Mouse (Mus musculus): Measurements from ENCODE around the gene Tnks1bp1. TPM values are rescaled to one million over a fixed set of nuclear protein-coding genes. Genes with fewer than 3 reads are reported as not detected.

The Tnks1bp1 gene
- 85.9 and 110 TPM in 2 replicates for polyA plus RNA-seq (2012; rRNA removed)
- 16.8 and 17.0 TPM in 2 replicates for polyA plus RNA-seq (2014; fragmentation: Nextera tagmentation; extraction: Ambion mirVana)

DNA sequence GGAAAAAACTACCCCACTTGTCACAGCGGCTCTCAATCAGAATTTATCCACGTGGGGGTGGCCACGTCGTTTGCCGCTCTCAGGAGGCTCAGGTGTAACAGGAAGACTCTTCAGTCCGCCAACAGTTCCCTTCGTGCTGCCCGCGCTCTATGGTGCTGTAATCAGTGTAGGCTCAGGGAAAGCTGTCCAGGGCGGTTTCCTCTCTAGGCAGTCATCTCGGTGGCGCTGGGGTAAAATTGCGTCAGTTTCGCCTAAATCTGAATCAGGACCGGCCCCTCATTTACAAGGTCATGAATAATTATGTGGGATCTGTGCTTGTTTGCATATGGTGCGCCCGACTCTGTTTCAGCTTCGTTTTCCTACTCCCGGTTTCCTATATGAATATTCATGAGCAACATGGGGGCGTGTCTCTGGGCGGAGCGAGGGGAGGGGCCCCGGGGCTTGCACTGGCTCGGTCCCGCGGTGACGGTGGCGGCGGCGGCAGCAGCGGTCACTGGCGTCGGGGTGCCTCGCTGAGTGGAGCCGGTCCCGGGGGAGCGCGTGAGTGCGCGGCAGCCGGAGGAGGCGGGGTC, at the start of gene Tnks1bp1:
Tnks1bp1 (plus strand) TSS at position 427 of the 572 bp plus-strand sequence.
- DNase-seq (ENCODE audit: low spot score) = peak; percentile 93
- under 1% methylated on average over 40 of the region's 42 CpGs for WGBS
- peaks cover 55% of the 10 kb centered on the region for H3K36me3 ChIP-seq (ENCODE audit: control insufficient read depth, insufficient read depth, low read length)

GRCm38 (mm10) chr2:84999486-85000181, 48.2 kb upstream of the Tnks1bp1 start:
- Histone ChIP-seq H3K27ac (replicated peaks; ENCODE audit: low read depth, low read length) (no peak overlapping the region), H3K9ac (ENCODE audit: low read depth, low read length, severe bottlenecking) (no peak overlapping the region), H3K9me3 (ENCODE audit: control insufficient read depth, low read length) (no peaks in the 10 kb centered on the region), H3K4me1 (ENCODE audit: control insufficient read depth, insufficient read depth, low read length) (no peaks in the 10 kb centered on the region), H3K27me3 (ENCODE audit: control insufficient read depth, insufficient read depth, low read length) (no peaks in the 10 kb centered on the region), H3K36me3 (ENCODE audit: control insufficient read depth, insufficient read depth, low read length) (no peaks in the 10 kb centered on the region), H3K4me3 (replicated peaks; ENCODE audit: low read length) (no peak overlapping the region), H3K4me2 (replicated peaks; ENCODE audit: low read depth, low read length, severe bottlenecking) (no peak overlapping the region)
- TF ChIP-seq POLR2A (IDR thresholded peaks at IDR 0.05; ENCODE audit: borderline replicate concordance, extremely low read depth, insufficient read depth, insufficient read length) = no peak
- 59% methylated on average over 3 of the region's 3 CpGs for WGBS
- no peak for DNase-seq (ENCODE audit: low spot score)
- no peak for ATAC-seq (ENCODE audit: low FRiP score, low read depth)

More for the DNA sequence above, at the start of gene Tnks1bp1:
- ATAC-seq (ENCODE audit: low FRiP score, low read depth) = peak; percentile 82
- Histone ChIP-seq H3K4me3 (replicated peaks; ENCODE audit: low read length) (peak within 1 kb of the TSS; percentile 71), H3K9ac (ENCODE audit: low read depth, low read length, severe bottlenecking) (peak within 1 kb of the TSS; percentile 73), H3K4me2 (replicated peaks; ENCODE audit: low read depth, low read length, severe bottlenecking) (peak within 1 kb of the TSS; percentile 71), H3K27ac (replicated peaks; ENCODE audit: low read depth, low read length) (peak within 1 kb of the TSS; percentile 95), H3K4me1 (ENCODE audit: control insufficient read depth, insufficient read depth, low read length) (peaks cover 18% of the 10 kb centered on the region), H3K27me3 (ENCODE audit: control insufficient read depth, insufficient read depth, low read length) (no peaks in the 10 kb centered on the region), H3K9me3 (ENCODE audit: control insufficient read depth, low read length) (no peaks in the 10 kb centered on the region)
- no peak for TF ChIP-seq POLR2A (IDR thresholded peaks at IDR 0.05; ENCODE audit: borderline replicate concordance, extremely low read depth, insufficient read depth, insufficient read length)

GRCm38 (mm10) chr2:85001497-85001896, 46.3 kb upstream of the Tnks1bp1 start:
- Histone ChIP-seq H3K27ac (replicated peaks; ENCODE audit: low read depth, low read length) (no peak overlapping the region), H3K9me3 (ENCODE audit: control insufficient read depth, low read length) (no peaks in the 10 kb centered on the region), H3K4me2 (replicated peaks; ENCODE audit: low read depth, low read length, severe bottlenecking) (no peak overlapping the region), H3K4me1 (ENCODE audit: control insufficient read depth, insufficient read depth, low read length) (no peaks in the 10 kb centered on the region), H3K4me3 (replicated peaks; ENCODE audit: low read length) (no peak overlapping the region), H3K36me3 (ENCODE audit: control insufficient read depth, insufficient read depth, low read length) (no peaks in the 10 kb centered on the region), H3K9ac (ENCODE audit: low read depth, low read length, severe bottlenecking) (no peak overlapping the region), H3K27me3 (ENCODE audit: control insufficient read depth, insufficient read depth, low read length) (no peaks in the 10 kb centered on the region)
- DNase-seq (ENCODE audit: low spot score) (no peak), ATAC-seq (ENCODE audit: low FRiP score, low read depth) (no peak)
- no peak for TF ChIP-seq POLR2A (IDR thresholded peaks at IDR 0.05; ENCODE audit: borderline replicate concordance, extremely low read depth, insufficient read depth, insufficient read length)
- 84% methylated on average over 13 of the region's 13 CpGs for WGBS

GRCm38 (mm10) chr2:85002575-85002974, 45.2 kb upstream of the Tnks1bp1 start:
- no peak overlapping the region for H3K27ac ChIP-seq (replicated peaks; ENCODE audit: low read depth, low read length)
- ATAC-seq (ENCODE audit: low FRiP score, low read depth) = no peak
- no peak overlapping the region for H3K9ac ChIP-seq (ENCODE audit: low read depth, low read length, severe bottlenecking)
- no peaks in the 10 kb centered on the region for H3K36me3 ChIP-seq (ENCODE audit: control insufficient read depth, insufficient read depth, low read length)
- TF ChIP-seq POLR2A (IDR thresholded peaks at IDR 0.05; ENCODE audit: borderline replicate concordance, extremely low read depth, insufficient read depth, insufficient read length) = no peak
- H3K9me3 ChIP-seq (ENCODE audit: control insufficient read depth, low read length) = no peaks in the 10 kb centered on the region
- H3K4me3 ChIP-seq (replicated peaks; ENCODE audit: low read length) = no peak overlapping the region
- no peak overlapping the region for H3K4me2 ChIP-seq (replicated peaks; ENCODE audit: low read depth, low read length, severe bottlenecking)
- 62% methylated on average over 8 of the region's 8 CpGs for WGBS
- H3K4me1 ChIP-seq (ENCODE audit: control insufficient read depth, insufficient read depth, low read length) = no peaks in the 10 kb centered on the region
- DNase-seq (ENCODE audit: low spot score) = no peak
- H3K27me3 ChIP-seq (ENCODE audit: control insufficient read depth, insufficient read depth, low read length) = no peaks in the 10 kb centered on the region

- Histone ChIP-seq H3K36me3 (ENCODE audit: control insufficient read depth, insufficient read depth, low read length) (no peaks in the 10 kb centered on the region), H3K27me3 (ENCODE audit: control insufficient read depth, insufficient read depth, low read length) (no peaks in the 10 kb centered on the region), H3K9me3 (ENCODE audit: control insufficient read depth, low read length) (no peaks in the 10 kb centered on the region), H3K9ac (ENCODE audit: low read depth, low read length, severe bottlenecking) (no peak overlapping the region), H3K27ac (replicated peaks; ENCODE audit: low read depth, low read length) (no peak overlapping the region), H3K4me3 (replicated peaks; ENCODE audit: low read length) (no peak overlapping the region), H3K4me1 (ENCODE audit: control insufficient read depth, insufficient read depth, low read length) (no peaks in the 10 kb centered on the region), H3K4me2 (replicated peaks; ENCODE audit: low read depth, low read length, severe bottlenecking) (no peak overlapping the region)
- WGBS = 89% methylated on average over 4 of the region's 4 CpGs
- ATAC-seq (ENCODE audit: low FRiP score, low read depth) (no peak), DNase-seq (ENCODE audit: low spot score) (no peak)
- no peak for TF ChIP-seq POLR2A (IDR thresholded peaks at IDR 0.05; ENCODE audit: borderline replicate concordance, extremely low read depth, insufficient read depth, insufficient read length)
Measured at GRCm38 (mm10) chr2:85004341-85004740, 43.5 kb upstream of the Tnks1bp1 start.

All from limb, embryonic 14.5 days (tissue).